Mouse (Mus musculus): ENCODE measurements around the gene Prr11. TPM values are rescaled to one million over a fixed set of nuclear protein-coding genes. Genes with fewer than 3 reads are reported as not detected.

Gene Prr11
- total and polyA plus RNA-seq, 2 experiments from 2014 or later = 1.1 to 1.3 TPM

DNA sequence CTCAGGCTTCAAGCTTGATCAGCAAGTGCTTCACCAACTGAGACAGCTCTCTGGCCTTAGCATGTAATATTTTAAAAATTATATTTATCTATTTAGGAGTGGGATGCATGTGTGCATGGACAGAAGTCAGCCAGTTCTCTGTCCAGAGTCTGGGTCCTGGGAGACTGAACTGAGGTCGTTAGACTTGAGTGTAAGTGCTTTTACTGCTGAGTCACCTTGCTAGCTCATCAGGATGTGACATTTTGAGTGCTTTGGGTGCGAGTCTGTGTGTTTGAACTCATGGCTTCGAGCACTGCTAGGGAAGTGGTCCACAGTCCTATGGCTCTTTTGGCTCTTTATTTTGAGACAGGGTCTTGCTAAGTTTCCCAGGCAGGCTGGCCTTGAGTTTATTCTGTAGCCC lies 65.5 kb downstream of the Prr11 start:
- Histone ChIP-seq H3K36me3 (replicated peaks; ENCODE audit: control insufficient read depth, insufficient read depth, low read length) (peaks cover 32% of the 10 kb centered on the region), H3K9me3 (replicated peaks; ENCODE audit: control insufficient read depth, low read length) (no peaks in the 10 kb centered on the region), H3K4me3 (ENCODE audit: low read depth, low read length) (no peak overlapping the region), H3K9ac (replicated peaks; ENCODE audit: low read depth, low read length) (no peak overlapping the region), H3K4me1 (ENCODE audit: control insufficient read depth, insufficient read depth) (peaks cover 5% of the 10 kb centered on the region; the same call in 1 of the 2 replicates), H3K4me2 (ENCODE audit: low read depth, low read length) (no peak overlapping the region), H3K27me3 (ENCODE audit: control insufficient read depth, insufficient read depth, low read length) (no peaks in the 10 kb centered on the region), H3K27ac (ENCODE audit: low read depth) (no peak overlapping the region)
- ATAC-seq (ENCODE audit: insufficient read depth, low read depth) (no peak), DNase-seq (ENCODE audit: low spot score) (no peak)
- TF ChIP-seq EP300 (IDR thresholded peaks at IDR 0.05; ENCODE audit: low read depth) (no peak), CTCF (IDR thresholded peaks at IDR 0.05; ENCODE audit: low read depth) (no peak)
- WGBS = 73% methylated on average over 3 of the region's 3 CpGs

- 73% methylated on average over 9 of the region's 9 CpGs for WGBS
- H3K4me2 ChIP-seq (ENCODE audit: low read depth, low read length) = no peak overlapping the region
- no peak for ATAC-seq (ENCODE audit: insufficient read depth, low read depth)
Measured at GRCm38 (mm10) chr11:87039307-87039963, 69.1 kb downstream of the Prr11 start.

More at GRCm38 (mm10) chr11:87039307-87039963, 69.1 kb downstream of the Prr11 start:
- Histone ChIP-seq H3K4me1 (ENCODE audit: control insufficient read depth, insufficient read depth) (peaks cover 5% of the 10 kb centered on the region; the same call in 1 of the 2 replicates), H3K36me3 (replicated peaks; ENCODE audit: control insufficient read depth, insufficient read depth, low read length) (peaks cover 45% of the 10 kb centered on the region), H3K9me3 (replicated peaks; ENCODE audit: control insufficient read depth, low read length) (no peaks in the 10 kb centered on the region), H3K27me3 (ENCODE audit: control insufficient read depth, insufficient read depth, low read length) (no peaks in the 10 kb centered on the region), H3K9ac (replicated peaks; ENCODE audit: low read depth, low read length) (no peak overlapping the region), H3K27ac (ENCODE audit: low read depth) (no peak overlapping the region), H3K4me3 (ENCODE audit: low read depth, low read length) (no peak overlapping the region)
- no peak for DNase-seq (ENCODE audit: low spot score)
- no peak for TF ChIP-seq CTCF (IDR thresholded peaks at IDR 0.05; ENCODE audit: low read depth)
- no peak for TF ChIP-seq EP300 (IDR thresholded peaks at IDR 0.05; ENCODE audit: low read depth)

MicroRNA genes within 50 kb of the gene (microRNA counts, 519-probe panel; counts per million panel counts)
- 7,042 counts per million, percentile 84 among the panel's probes with 10 or more counts for microRNA mmu-miR-301a

Small RNA genes within 50 kb of the gene (microRNA-seq; reads per million reads assigned to microRNA genes)
- gene Mir301 = 2,252 reads per million, percentile 86 among the genes with 10 or more reads in this experiment

Other genes with a start within 250 kb of the Prr11 start
- gene Ypel2, start 115.0 kb downstream of the Prr11 start, total RNA-seq (2014; rRNA removed; ENCODE audit: low replicate concordance) = 16.3 and 18.4 TPM in 2 replicates
- 16.1 and 17.8 TPM in 2 replicates for gene Ypel2, start 115.0 kb downstream of the Prr11 start, polyA plus RNA-seq (2015; fragmentation: Nextera tagmentation; extraction: Ambion mirVana)
- 7.5 and 12.6 TPM in 2 replicates for gene Gdpd1, start 34.6 kb downstream of the Prr11 start, total RNA-seq (2014; rRNA removed; ENCODE audit: low replicate concordance)
- 31.8 and 32.8 TPM in 2 replicates for gene Gdpd1, start 34.6 kb downstream of the Prr11 start, polyA plus RNA-seq (2015; fragmentation: Nextera tagmentation; extraction: Ambion mirVana)
- 16.6 and 25.1 TPM in 2 replicates for gene Smg8, start 21.9 kb downstream of the Prr11 start, total RNA-seq (2014; rRNA removed; ENCODE audit: low replicate concordance)
- gene Smg8, start 21.9 kb downstream of the Prr11 start, polyA plus RNA-seq (2015; fragmentation: Nextera tagmentation; extraction: Ambion mirVana) = 7.7 and 9.3 TPM in 2 replicates
- 19.7 and 28.9 TPM in 2 replicates for gene Ska2, start 526 bp upstream of the Prr11 start, total RNA-seq (2014; rRNA removed; ENCODE audit: low replicate concordance)
- 25.8 and 25.9 TPM in 2 replicates for gene Ska2, start 526 bp upstream of the Prr11 start, polyA plus RNA-seq (2015; fragmentation: Nextera tagmentation; extraction: Ambion mirVana)
- 10.8 and 14.7 TPM in 2 replicates for gene Trim37, start 18.4 kb upstream of the Prr11 start, total RNA-seq (2014; rRNA removed; ENCODE audit: low replicate concordance)
- 5.8 and 7.5 TPM in 2 replicates for gene Trim37, start 18.4 kb upstream of the Prr11 start, polyA plus RNA-seq (2015; fragmentation: Nextera tagmentation; extraction: Ambion mirVana)

All from heart, postnatal 0 days (tissue).